Mouse (Mus musculus) spleen, adult 2 months (tissue): ENCODE measurements around the gene Snrpa. TPM values are rescaled to one million over a fixed set of nuclear protein-coding genes. Genes with fewer than 3 reads are reported as not detected.
"Not testable (repeated sequence)": the region's sequence is repeated elsewhere in the genome, so short reads cannot be mapped to it uniquely, and the experiment has no call there.

Source experiments
- DNase-seq, 2 experiments: peaks; one replicate each; pipeline versions ENCODE4 v3.0.0 to v3.0.0-alpha.2; 2012 to 2021; ENCODE audit warnings: low spot score in 2 of 2, low read depth in 1 of 2
- H3K27ac ChIP-seq: fragments of 200-500 bp; 2 replicates; pipeline ENCODE4 v1.5.1; 2012; ENCODE audit warnings: low read length, inconsistent platforms; ENCODE audit not compliant: insufficient read depth
- H3K27me3 ChIP-seq: fragments of 200-500 bp; 2 replicates; pipeline ENCODE4 v1.6.1; 2012; ENCODE audit warnings: mild to moderate bottlenecking, moderate library complexity, low read length, inconsistent platforms; ENCODE audit not compliant: control insufficient read depth, insufficient read depth
- H3K36me3 ChIP-seq: fragments of 200-500 bp; 2 replicates; pipeline ENCODE4 v1.6.1; 2012; ENCODE audit warnings: mild to moderate bottlenecking, low read length, inconsistent platforms; ENCODE audit not compliant: control insufficient read depth, insufficient read depth
- H3K4me1 ChIP-seq: fragments of 200-500 bp; 2 replicates; pipeline ENCODE4 v1.6.1; 2011; ENCODE audit warnings: inconsistent platforms; ENCODE audit not compliant: control insufficient read depth, insufficient read depth, insufficient read length
- H3K4me3 ChIP-seq: fragments of 200-500 bp; 2 replicates; pipeline ENCODE4 v1.5.1; 2011; ENCODE audit warnings: mild to moderate bottlenecking, inconsistent platforms; ENCODE audit not compliant: insufficient read depth, insufficient read length; ENCODE audit errors: extremely low read depth
- CTCF ChIP-seq: fragments of 200-500 bp; IDR thresholded peaks from 2 replicates; pipeline ENCODE4 v1.5.1; 2011; ENCODE audit warnings: mild to moderate bottlenecking, inconsistent platforms; ENCODE audit not compliant: insufficient read depth, insufficient read length, insufficient replicate concordance; ENCODE audit errors: extremely low read depth
- POLR2A ChIP-seq: fragments of 200-500 bp; IDR thresholded peaks from 2 replicates; pipeline ENCODE4 v1.6.1; 2011; ENCODE audit warnings: low read depth, low read length, inconsistent platforms
- WGBS: fragments of 180-500 bp; shearing (Covaris S2); methylation state at CpG from one replicate; pipeline ENCODE4 v1.1.7; 2018; 5-methylcytosine and 5-hydroxymethylcytosine counted together
- polyA plus RNA-seq: library from polyadenylated mRNA; depleted of rRNA; stranded (reverse); fragments of >200 nt; gene quantifications from 2 replicates; pipeline ENCODE4 v1.2.3, GENCODE M21; 2012; rRNA removed

The Snrpa gene
- polyA plus RNA-seq, result 93.7 and 142 TPM in 2 replicates

DNA sequence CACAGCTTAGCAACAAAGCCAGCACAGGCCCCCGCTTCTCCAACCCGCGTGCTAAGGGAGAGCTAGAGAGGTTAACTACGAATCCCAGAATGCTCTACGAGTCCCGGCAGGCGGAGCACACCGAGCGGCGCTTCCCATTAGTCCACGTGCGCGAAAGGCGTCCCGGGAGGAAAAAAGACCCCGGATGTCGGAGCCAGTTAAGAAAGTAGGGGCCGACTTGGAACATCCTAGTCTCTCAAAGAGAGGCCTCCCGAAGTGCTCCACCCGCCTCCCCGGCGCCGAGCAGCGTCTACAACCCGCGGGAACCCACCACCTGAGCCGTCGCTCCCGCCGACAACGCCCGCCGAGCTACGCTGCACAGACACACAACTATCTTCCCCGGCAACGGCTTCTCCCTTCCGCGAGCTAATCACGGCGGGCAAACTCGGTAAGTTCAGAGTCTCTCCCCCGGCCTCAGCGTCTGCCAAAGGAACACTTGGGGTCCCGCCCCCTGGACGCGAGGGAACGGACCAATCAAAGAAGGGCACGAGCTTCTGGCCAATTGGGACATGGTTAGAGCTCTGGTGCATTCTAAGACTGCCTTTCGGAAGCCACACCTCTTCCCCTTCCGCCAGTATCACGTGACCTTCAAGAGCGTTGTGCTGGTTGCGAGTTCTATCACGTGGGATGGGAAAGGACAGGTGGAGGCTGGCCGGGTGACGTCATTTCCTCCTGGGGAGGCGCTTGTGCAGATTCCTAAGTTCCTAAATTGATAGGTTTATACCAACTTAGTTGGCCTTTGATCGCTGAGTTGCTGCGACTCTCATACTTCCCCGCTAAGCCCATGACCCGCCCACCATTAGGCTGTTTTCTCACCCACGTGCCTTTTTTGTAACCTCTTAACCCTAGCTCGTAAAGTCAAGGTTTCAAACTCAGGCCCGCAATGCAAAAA is at the start of gene Snrpa, which contains the start of gene BC024978:
Snrpa (minus strand) TSS at position 591 of the 931 bp plus-strand sequence.
BC024978 (plus strand) TSS at position 101 of the 931 bp plus-strand sequence.
- H3K4me3 ChIP-seq, result peak within 1 kb of the TSS; percentile 82
- H3K27me3 ChIP-seq, result no peaks in the 10 kb centered on the region
- no peak; the same call in 1 of the 2 replicates for TF ChIP-seq POLR2A
- TF ChIP-seq CTCF, result no peak
- WGBS, result under 1% methylated on average over 64 of the region's 64 CpGs
- H3K4me1 ChIP-seq, result peaks cover 5% of the 10 kb centered on the region; the same call in 1 of the 2 replicates
- peak; percentile 95 to 100 for DNase-seq
- H3K36me3 ChIP-seq, result peaks cover 11% of the 10 kb centered on the region
- peak within 1 kb of the TSS; percentile 93 for H3K27ac ChIP-seq

DNA sequence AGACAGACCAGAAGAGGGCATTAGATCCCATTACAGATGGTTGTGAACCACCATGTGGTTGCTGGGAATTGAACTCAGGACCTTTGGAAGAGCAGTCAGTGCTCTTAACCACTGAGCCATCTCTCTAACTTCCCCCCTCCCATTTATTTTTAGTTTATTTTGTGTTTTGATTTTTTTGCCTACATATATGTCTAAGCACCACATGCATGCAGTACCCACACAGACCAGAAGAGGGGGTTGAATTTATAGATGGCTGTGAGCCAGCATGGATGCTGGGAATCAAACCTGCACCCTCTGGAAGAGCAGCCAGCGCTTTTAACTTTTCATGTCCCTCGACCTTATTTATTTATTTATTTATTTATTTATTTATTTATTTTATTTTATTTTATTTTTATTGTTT is 48.0 kb upstream of the Snrpa start:
- not testable (repeated sequence) for DNase-seq

DNA sequence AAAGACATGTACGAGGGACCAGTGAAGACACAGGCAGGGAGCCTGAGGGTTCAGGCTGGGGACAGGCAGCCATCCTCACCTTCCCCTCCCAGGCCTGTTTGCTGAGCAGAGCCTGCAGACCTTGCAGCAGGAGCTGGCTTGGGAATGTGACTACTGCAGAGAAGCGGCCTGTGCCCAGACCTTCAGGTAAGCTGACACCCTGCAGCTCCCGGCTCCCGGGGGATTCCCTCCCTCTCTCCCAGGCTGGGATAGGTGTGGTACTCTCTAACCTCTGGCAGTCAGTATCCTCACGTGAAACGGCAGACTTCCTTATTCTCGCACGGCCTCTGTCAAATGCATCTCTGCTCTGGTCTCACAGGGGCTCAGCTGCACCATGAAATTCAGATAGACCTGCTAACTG is 47.1 kb upstream of the Snrpa start:
- no peaks in the 10 kb centered on the region for H3K4me1 ChIP-seq
- DNase-seq, result no peak
- TF ChIP-seq POLR2A (no peak), CTCF (no peak)
- no peak overlapping the region for H3K27ac ChIP-seq
- H3K27me3 ChIP-seq, result no peaks in the 10 kb centered on the region
- H3K36me3 ChIP-seq, result peaks cover 9% of the 10 kb centered on the region
- 98% methylated on average over 8 of the region's 8 CpGs for whole genome bisulfite sequencing
- no peak overlapping the region for H3K4me3 ChIP-seq

More for the DNA sequence above, 48.0 kb upstream of the Snrpa start:
- not testable (repeated sequence) for H3K27ac ChIP-seq, H3K4me1 ChIP-seq, H3K27me3 ChIP-seq, H3K36me3 ChIP-seq, H3K4me3 ChIP-seq
- 83% methylated on average over 2 of the region's 2 CpGs for WGBS

DNA sequence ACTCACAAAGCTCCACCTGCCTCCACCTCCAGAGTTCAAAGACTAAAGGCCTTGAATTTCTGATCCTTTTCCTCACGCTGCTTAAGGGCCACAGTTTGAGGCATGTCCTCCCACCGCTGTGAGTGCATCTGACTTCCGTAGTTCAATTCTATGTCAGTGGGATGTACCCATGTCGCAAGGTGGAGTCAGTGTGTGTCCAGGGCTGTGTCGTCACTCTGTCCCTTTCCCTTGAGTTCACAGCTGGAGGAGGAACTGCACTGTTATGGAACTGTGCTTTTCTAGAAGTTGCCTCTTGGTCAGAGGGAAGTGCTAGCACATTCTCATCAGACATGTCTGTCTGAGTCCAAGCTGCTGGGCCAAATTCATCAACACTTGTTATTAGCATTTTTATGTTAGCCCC is 42.5 kb upstream of the Snrpa start:
- DNase-seq, result no peak
- Histone ChIP-seq H3K4me1 (peaks cover 4% of the 10 kb centered on the region; the same call in 1 of the 2 replicates), H3K27me3 (no peaks in the 10 kb centered on the region), H3K4me3 (no peak overlapping the region), H3K36me3 (peaks cover 7% of the 10 kb centered on the region), H3K27ac (no peak overlapping the region)
- TF ChIP-seq POLR2A (no peak), CTCF (no peak)
- WGBS, result 87% methylated on average over 5 of the region's 5 CpGs

DNA sequence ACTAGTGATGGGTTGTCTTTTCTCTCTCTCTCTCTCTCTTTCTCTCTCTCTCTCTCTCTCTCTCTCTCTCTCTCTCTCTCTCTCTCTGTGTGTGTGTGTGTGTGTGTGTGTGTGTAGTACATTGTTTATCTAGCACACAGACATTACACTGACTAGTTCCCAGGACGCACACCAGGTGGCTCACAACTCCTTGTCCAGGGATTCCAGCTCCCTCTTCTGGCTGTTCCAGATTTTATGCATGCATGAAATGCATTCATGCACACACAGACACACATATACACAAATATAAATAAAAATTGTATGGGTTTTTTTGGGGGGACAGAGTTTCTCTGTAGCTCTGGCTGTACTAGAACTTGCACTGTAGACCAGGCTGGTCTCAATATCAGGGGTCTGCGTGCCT is 41.5 kb upstream of the Snrpa start:
- H3K4me1 ChIP-seq, result peaks cover 6% of the 10 kb centered on the region; the same call in 1 of the 2 replicates
- no peak overlapping the region for H3K4me3 ChIP-seq
- no peak for DNase-seq
- H3K27me3 ChIP-seq, result no peaks in the 10 kb centered on the region
- H3K27ac ChIP-seq, result no peak overlapping the region
- H3K36me3 ChIP-seq, result peaks cover 7% of the 10 kb centered on the region
- TF ChIP-seq POLR2A, result no peak
- no peak for TF ChIP-seq CTCF
- 96% methylated on average over 2 of the region's 2 CpGs for WGBS

DNA sequence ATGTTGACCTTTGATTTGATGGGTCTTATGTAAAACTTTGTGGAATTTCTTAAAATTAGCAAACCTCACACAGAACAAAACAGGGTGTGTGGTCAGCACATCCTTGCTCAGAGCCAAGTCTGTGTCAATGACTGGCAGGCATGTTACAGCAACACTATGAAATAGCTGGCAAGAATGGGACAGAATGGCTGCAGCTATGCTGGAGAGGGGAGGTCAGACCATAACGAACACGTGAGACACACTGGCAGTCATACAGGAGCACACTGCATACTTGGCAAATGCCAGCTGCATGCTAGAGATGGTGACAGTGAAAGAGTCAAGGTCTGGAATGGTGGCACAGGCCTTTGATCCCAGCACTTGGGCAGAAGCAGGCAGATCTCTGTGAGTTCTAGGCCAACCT is 39.7 kb upstream of the Snrpa start:
- Histone ChIP-seq H3K27ac (peak overlapping the region; percentile 26; the same call in 1 of the 2 replicates), H3K4me3 (no peak overlapping the region), H3K36me3 (peaks cover 4% of the 10 kb centered on the region; the same call in 1 of the 2 replicates), H3K27me3 (no peaks in the 10 kb centered on the region), H3K4me1 (peaks cover 6% of the 10 kb centered on the region; the same call in 1 of the 2 replicates)
- no peak for TF ChIP-seq CTCF
- no peak for TF ChIP-seq POLR2A
- 93% methylated on average over 2 of the region's 2 CpGs for WGBS
- no peak for DNase-seq

DNA sequence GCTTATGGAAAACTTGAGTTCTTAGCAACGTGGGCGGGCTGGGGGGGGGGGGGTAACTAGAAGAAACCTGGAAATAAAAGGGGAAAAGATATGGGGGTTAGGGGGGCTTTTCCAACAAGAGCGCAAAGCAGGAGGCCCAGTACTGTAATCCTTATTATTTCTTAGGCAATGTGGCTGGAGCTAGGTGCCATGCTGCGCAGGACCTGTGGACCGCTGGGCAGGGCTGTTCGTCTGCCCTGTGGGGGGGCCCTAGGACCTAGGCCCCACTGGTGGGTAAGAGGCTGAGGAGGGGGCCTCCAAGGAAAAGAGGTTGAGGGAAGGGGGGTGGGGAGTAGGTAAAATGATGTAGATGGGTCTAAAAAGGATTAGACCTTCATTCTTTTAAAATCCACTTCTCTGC is 37.2 kb upstream of the Snrpa start:
- no peaks in the 10 kb centered on the region for H3K36me3 ChIP-seq
- DNase-seq, result no peak
- 6% methylated on average over 6 of the region's 6 CpGs for WGBS
- peak overlapping the region; percentile 59 for H3K4me3 ChIP-seq
- no peak for TF ChIP-seq CTCF
- TF ChIP-seq POLR2A, result no peak
- no peak overlapping the region for H3K27ac ChIP-seq
- peaks cover 6% of the 10 kb centered on the region; the same call in 1 of the 2 replicates for H3K4me1 ChIP-seq
- no peaks in the 10 kb centered on the region for H3K27me3 ChIP-seq
